ENCODE assay signal across 23 mouse cellular contexts in genomic region chr15:88677568-88677967, GRCm38 (mm10). TPM values are rescaled to one million over a fixed set of nuclear protein-coding genes. Genes with fewer than 3 reads are reported as not detected.
DNase-seq lines count a peak whose midpoint lies in the region; ATAC-seq and TF ChIP-seq lines count a peak whose summit lies in the region.
"Had no signal": no experiment of that assay in that cellular context is flagged by ENCODE, and none has a peak within 500 bp of the region (broad histone marks: within the 10 kb centered on the region; RNA-seq: fewer than 3 reads in every experiment).

No protein-coding gene starts in this region.

- no peaks in the 10 kb centered on the region for H3K36me3 ChIP-seq in forebrain, postnatal 0 days (ENCODE audit: insufficient read depth)
- no peaks in the 10 kb centered on the region for H3K36me3 ChIP-seq in forebrain, embryonic 14.5 days (ENCODE audit: control insufficient read depth, insufficient read depth, low read length)
- H3K36me3 ChIP-seq: embryonic facial prominence, embryonic 10.5 days; heart, embryonic 13.5 days; hindbrain, embryonic 13.5 days; kidney, embryonic 15.5 days; limb, embryonic 12.5 days; liver, embryonic 12.5 days; midbrain, embryonic 12.5 days had no signal

- H3K4me2 ChIP-seq in forebrain, postnatal 0 days (ENCODE audit: low read depth), result no peak overlapping the region
- H3K4me2 ChIP-seq in forebrain, embryonic 14.5 days (ENCODE audit: low read length), result no peak overlapping the region
- H3K4me2 ChIP-seq: heart, embryonic 13.5 days; hindbrain, embryonic 13.5 days; kidney, embryonic 15.5 days; limb, embryonic 12.5 days; liver, embryonic 12.5 days; midbrain, embryonic 12.5 days had no signal

- H3K4me3 ChIP-seq in forebrain, postnatal 0 days (ENCODE audit: low read depth, low read length), result no peak overlapping the region
- no peak overlapping the region for H3K4me3 ChIP-seq in forebrain, embryonic 14.5 days (ENCODE audit: low read depth, low read length)
- H3K4me3 ChIP-seq: embryonic facial prominence, embryonic 10.5 days; heart, embryonic 13.5 days; hindbrain, embryonic 13.5 days; kidney, embryonic 15.5 days; limb, embryonic 12.5 days; liver, embryonic 12.5 days; midbrain, embryonic 12.5 days had no signal

- H3K27me3 ChIP-seq in forebrain, postnatal 0 days (ENCODE audit: insufficient read depth, low read length), result no peaks in the 10 kb centered on the region
- no peaks in the 10 kb centered on the region for H3K27me3 ChIP-seq in forebrain, embryonic 14.5 days (replicated peaks; ENCODE audit: control insufficient read depth, insufficient read depth, low read length)
- H3K27me3 ChIP-seq: heart, embryonic 13.5 days; hindbrain, embryonic 13.5 days; kidney, embryonic 15.5 days; limb, embryonic 12.5 days; liver, embryonic 12.5 days; midbrain, embryonic 12.5 days had no signal

- H3K4me1 ChIP-seq in forebrain, postnatal 0 days (ENCODE audit: insufficient read depth), result 0 out of 2 replicates have a peak, but pooled peaks cover 5% of the 10 kb centered on the region
- peaks cover 2% of the 10 kb centered on the region; the same call in 1 of the 2 replicates for H3K4me1 ChIP-seq in forebrain, embryonic 14.5 days (ENCODE audit: control insufficient read depth, insufficient read depth, low read length)
- H3K4me1 ChIP-seq: heart, embryonic 13.5 days; kidney, embryonic 15.5 days; limb, embryonic 12.5 days; liver, embryonic 12.5 days; midbrain, embryonic 12.5 days had no signal

- 80% methylated on average over 5 of the region's 5 CpGs for WGBS in forebrain, postnatal 0 days
- 96% methylated on average over 5 of the region's 5 CpGs for WGBS in forebrain, embryonic 14.5 days

- no peak overlapping the region for H3K27ac ChIP-seq in forebrain, postnatal 0 days (ENCODE audit: low read depth, low read length)
- H3K27ac ChIP-seq in forebrain, embryonic 14.5 days (ENCODE audit: low read depth, low read length), result no peak overlapping the region
- H3K27ac ChIP-seq: embryonic facial prominence, embryonic 10.5 days; heart, embryonic 13.5 days; kidney, embryonic 15.5 days; limb, embryonic 12.5 days; liver, embryonic 12.5 days; midbrain, embryonic 12.5 days; stomach, postnatal 0 days had no signal

- no peaks in the 10 kb centered on the region for H3K9me3 ChIP-seq in forebrain, postnatal 0 days (ENCODE audit: low read length)
- H3K9me3 ChIP-seq in forebrain, embryonic 14.5 days (replicated peaks; ENCODE audit: control insufficient read depth, low read length), result no peaks in the 10 kb centered on the region
- H3K9me3 ChIP-seq: embryonic facial prominence, embryonic 10.5 days; heart, embryonic 13.5 days; hindbrain, embryonic 13.5 days; kidney, embryonic 15.5 days; limb, embryonic 12.5 days; liver, embryonic 12.5 days; midbrain, embryonic 12.5 days had no signal

- no peak overlapping the region for H3K9ac ChIP-seq in forebrain, postnatal 0 days
- no peak overlapping the region for H3K9ac ChIP-seq in forebrain, embryonic 14.5 days (ENCODE audit: low read length)
- H3K9ac ChIP-seq: heart, embryonic 13.5 days; hindbrain, embryonic 13.5 days; kidney, embryonic 15.5 days; limb, embryonic 12.5 days; liver, embryonic 12.5 days; midbrain, embryonic 12.5 days had no signal

- DNase-seq in forebrain, postnatal 0 days, result peak; percentile 35
- no peak for DNase-seq in forebrain, embryonic 14.5 days (ENCODE audit: low spot score)
- DNase-seq in layer of hippocampus, adult 9-11 months, result peak; percentile 36
- no peak for DNase-seq in layer of hippocampus, postnatal 36 days
- peak; percentile 58 for DNase-seq in cerebellum, adult 9-10 months
- peak; percentile 52 for DNase-seq in telencephalon, adult 2 months (ENCODE audit: low read depth, low spot score)
- DNase-seq in gastrocnemius, postnatal 25 days, result no peak
- DNase-seq in gastrocnemius, adult 18-20 months (ENCODE audit: low spot score), result no peak
- DNase-seq: adrenal gland, postnatal 25 days; heart, postnatal 14 days; kidney, adult 11 months; kidney, postnatal 36 days; lung, adult 18-20 months; lung, postnatal 14 days had no signal

- no peak for TF ChIP-seq CTCF in forebrain, postnatal 0 days (IDR thresholded peaks at IDR 0.05; ENCODE audit: low read depth)

- ATAC-seq in forebrain, postnatal 0 days, result no peak
- no peak for ATAC-seq in forebrain, embryonic 14.5 days
- ATAC-seq: forebrain, embryonic 16.5 days; liver, embryonic 12.5 days had no signal

RNA-seq across cellular contexts. Expression of gene Brd1, which starts 56.5 kb away (rescaled TPM):
- 56.8 and 63.6 TPM in 2 replicates for total RNA-seq in forebrain, postnatal 0 days (2014; rRNA removed)
- 10.6 and 13.0 TPM in 2 replicates for polyA plus RNA-seq in forebrain, postnatal 0 days (2015; fragmentation: Nextera tagmentation; extraction: Ambion mirVana)
- 27.0 and 27.9 TPM in 2 replicates for polyA plus RNA-seq in forebrain, embryonic 14.5 days (2014; fragmentation: Nextera tagmentation; extraction: Ambion mirVana)
- 10 to 100 TPM; 54.7 to 56.2 TPM for total RNA-seq in layer of hippocampus, postnatal 36 days (2021)
- 10 to 100 TPM; 20.9 to 21.6 TPM for total RNA-seq in gastrocnemius, postnatal 25 days (2021)
- 10 to 100 TPM; 25.1 to 26.8 TPM for total RNA-seq in gastrocnemius, adult 18-20 months (2021)

Comparison
In these comparisons a context has a peak if more than half of its experiments do, and no peak if none do; other contexts are left out.
1. DNase-seq: peak in forebrain, postnatal 0 days (single experiment), layer of hippocampus, adult 9-11 months (single experiment), cerebellum, adult 9-10 months (single experiment) and telencephalon, adult 2 months (single experiment); none in forebrain, embryonic 14.5 days (single experiment), layer of hippocampus, postnatal 36 days (0 of 2), gastrocnemius, postnatal 25 days (single experiment) and gastrocnemius, adult 18-20 months (single experiment).